Mouse (Mus musculus): ENCODE measurements around the gene Cdk7. TPM values are rescaled to one million over a fixed set of nuclear protein-coding genes. Genes with fewer than 3 reads are reported as not detected.

Gene Cdk7
- polyA plus RNA-seq, 1 experiment from 2014 or later, result 89.0 TPM

- peaks cover 42% of the 10 kb centered on the region for H3K36me3 ChIP-seq
- H3K4me3 ChIP-seq (replicated peaks), result no peak overlapping the region
- H3K4me2 ChIP-seq (replicated peaks), result no peak overlapping the region
- WGBS, result 74% methylated on average over 7 of the region's 7 CpGs
- no peak for ATAC-seq (ENCODE audit: insufficient number of reproducible peaks, low FRiP score, low TSS enrichment, low read depth)
- no peaks in the 10 kb centered on the region for H3K9me3 ChIP-seq (replicated peaks)
- H3K9ac ChIP-seq, result no peak overlapping the region
- no peak overlapping the region for H3K27ac ChIP-seq (replicated peaks)
- no peaks in the 10 kb centered on the region for H3K27me3 ChIP-seq
- peaks cover 23% of the 10 kb centered on the region for H3K4me1 ChIP-seq
These were observed 6.5 kb downstream of the Cdk7 start for GRCm38 (mm10) chr13:100724051-100724754.

GRCm38 (mm10) chr13:100721656-100722055, 9.1 kb downstream of the Cdk7 start:
- peak; percentile 34; the same call in 1 of the 2 replicates for ATAC-seq (ENCODE audit: insufficient number of reproducible peaks, low FRiP score, low TSS enrichment, low read depth)
- WGBS, result 86% methylated on average over 5 of the region's 5 CpGs
- Histone ChIP-seq H3K27ac (replicated peaks) (no peak overlapping the region), H3K9me3 (replicated peaks) (no peaks in the 10 kb centered on the region), H3K9ac (no peak overlapping the region), H3K36me3 (peaks cover 46% of the 10 kb centered on the region), H3K4me2 (replicated peaks) (no peak overlapping the region), H3K27me3 (no peaks in the 10 kb centered on the region), H3K4me3 (replicated peaks) (no peak overlapping the region), H3K4me1 (peaks cover 8% of the 10 kb centered on the region)

DNA sequence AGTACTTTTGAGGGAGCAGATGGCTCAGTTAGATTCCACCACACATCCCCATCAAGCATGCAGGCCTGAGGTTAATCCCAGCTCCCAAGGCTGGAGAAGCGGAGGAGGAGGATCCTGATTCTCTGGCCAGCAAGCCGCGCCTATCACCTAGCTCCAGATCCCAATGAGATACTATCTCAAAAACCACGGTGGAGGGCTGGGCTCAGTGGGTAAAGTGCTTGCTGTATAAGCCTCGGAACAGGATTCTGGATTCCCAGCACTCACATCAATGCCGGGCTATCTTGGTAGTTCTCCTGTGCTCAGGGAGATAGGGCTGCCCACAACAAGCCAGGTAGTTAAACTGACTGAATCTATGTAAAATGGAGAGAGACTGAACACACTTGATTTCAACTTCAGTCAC, 15.3 kb downstream of the Cdk7 start:
- no peaks in the 10 kb centered on the region for H3K4me1 ChIP-seq
- 88% methylated on average over 6 of the region's 6 CpGs for WGBS
- no peaks in the 10 kb centered on the region for H3K9me3 ChIP-seq (replicated peaks)
- no peak overlapping the region for H3K4me3 ChIP-seq (replicated peaks)
- peaks cover 70% of the 10 kb centered on the region for H3K36me3 ChIP-seq
- no peak overlapping the region for H3K9ac ChIP-seq
- no peak overlapping the region for H3K27ac ChIP-seq (replicated peaks)
- no peaks in the 10 kb centered on the region for H3K27me3 ChIP-seq
- H3K4me2 ChIP-seq (replicated peaks), result no peak overlapping the region
- ATAC-seq (ENCODE audit: insufficient number of reproducible peaks, low FRiP score, low TSS enrichment, low read depth), result no peak

GRCm38 (mm10) chr13:100706206-100706605, 24.5 kb downstream of the Cdk7 start:
- no peaks in the 10 kb centered on the region for H3K27me3 ChIP-seq
- no peak for ATAC-seq (ENCODE audit: insufficient number of reproducible peaks, low FRiP score, low TSS enrichment, low read depth)
- H3K27ac ChIP-seq (replicated peaks), result no peak overlapping the region
- H3K9ac ChIP-seq, result no peak overlapping the region
- no peaks in the 10 kb centered on the region for H3K4me1 ChIP-seq
- WGBS, result 94% methylated on average over 7 of the region's 7 CpGs
- H3K9me3 ChIP-seq (replicated peaks), result no peaks in the 10 kb centered on the region
- no peak overlapping the region for H3K4me3 ChIP-seq (replicated peaks)
- H3K36me3 ChIP-seq, result peaks cover 81% of the 10 kb centered on the region
- H3K4me2 ChIP-seq (replicated peaks), result no peak overlapping the region

DNA sequence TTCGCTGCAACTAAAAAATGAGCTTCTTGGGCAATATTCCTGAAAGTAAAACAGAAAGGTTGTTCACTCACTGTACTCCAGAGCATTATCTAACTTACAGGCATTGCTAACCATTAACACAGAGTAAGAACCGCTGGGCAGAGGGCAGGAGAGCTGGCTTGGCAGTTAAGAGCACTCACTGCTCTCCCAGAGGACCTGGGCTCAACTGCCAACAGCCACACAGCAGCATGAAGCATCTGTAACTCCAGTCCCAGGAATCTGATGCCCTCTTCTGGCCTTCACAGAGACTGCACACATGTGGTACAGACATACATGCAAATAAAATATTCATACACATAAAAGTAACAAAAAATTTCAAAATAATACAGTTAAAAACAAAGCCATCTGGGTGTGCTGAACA, 27.3 kb downstream of the Cdk7 start:
- Histone ChIP-seq H3K9ac (no peak overlapping the region), H3K9me3 (replicated peaks) (no peaks in the 10 kb centered on the region), H3K4me1 (no peaks in the 10 kb centered on the region), H3K27ac (replicated peaks) (no peak overlapping the region), H3K36me3 (peaks cover 84% of the 10 kb centered on the region), H3K27me3 (no peaks in the 10 kb centered on the region), H3K4me2 (replicated peaks) (no peak overlapping the region), H3K4me3 (replicated peaks) (no peak overlapping the region)
- no peak for ATAC-seq (ENCODE audit: insufficient number of reproducible peaks, low FRiP score, low TSS enrichment, low read depth)
- WGBS, result 90% methylated on average over 2 of the region's 2 CpGs

GRCm38 (mm10) chr13:100698866-100699265, 31.9 kb downstream of the Cdk7 start:
- 96% methylated on average over 10 of the region's 10 CpGs for WGBS
- H3K36me3 ChIP-seq, result peaks cover 66% of the 10 kb centered on the region
- H3K9me3 ChIP-seq (replicated peaks), result no peaks in the 10 kb centered on the region
- no peaks in the 10 kb centered on the region for H3K4me1 ChIP-seq
- H3K9ac ChIP-seq, result no peak overlapping the region
- no peak overlapping the region for H3K4me2 ChIP-seq (replicated peaks)
- no peak for ATAC-seq (ENCODE audit: insufficient number of reproducible peaks, low FRiP score, low TSS enrichment, low read depth)
- no peaks in the 10 kb centered on the region for H3K27me3 ChIP-seq
- H3K27ac ChIP-seq (replicated peaks), result no peak overlapping the region
- H3K4me3 ChIP-seq (replicated peaks), result no peak overlapping the region

- Histone ChIP-seq H3K36me3 (peaks cover 53% of the 10 kb centered on the region), H3K27ac (replicated peaks) (no peak overlapping the region), H3K4me2 (replicated peaks) (no peak overlapping the region), H3K9ac (no peak overlapping the region), H3K27me3 (no peaks in the 10 kb centered on the region), H3K4me1 (no peaks in the 10 kb centered on the region), H3K4me3 (replicated peaks) (no peak overlapping the region), H3K9me3 (replicated peaks) (no peaks in the 10 kb centered on the region)
- 92% methylated on average over 3 of the region's 3 CpGs for WGBS
- no peak for ATAC-seq (ENCODE audit: insufficient number of reproducible peaks, low FRiP score, low TSS enrichment, low read depth)
These were observed 33.2 kb downstream of the Cdk7 start for GRCm38 (mm10) chr13:100697541-100697940.

- no peak overlapping the region for H3K4me2 ChIP-seq (replicated peaks)
- H3K36me3 ChIP-seq, result no peaks in the 10 kb centered on the region
- WGBS, result 64% methylated on average over 7 of the region's 7 CpGs
- H3K4me1 ChIP-seq, result no peaks in the 10 kb centered on the region
- H3K27me3 ChIP-seq, result no peaks in the 10 kb centered on the region
- no peak overlapping the region for H3K9ac ChIP-seq
- no peaks in the 10 kb centered on the region for H3K9me3 ChIP-seq (replicated peaks)
- no peak for ATAC-seq (ENCODE audit: insufficient number of reproducible peaks, low FRiP score, low TSS enrichment, low read depth)
- no peak overlapping the region for H3K27ac ChIP-seq (replicated peaks)
- H3K4me3 ChIP-seq (replicated peaks), result no peak overlapping the region
These were observed 43.2 kb downstream of the Cdk7 start for GRCm38 (mm10) chr13:100687513-100687912.

- no peak overlapping the region for H3K27ac ChIP-seq (replicated peaks)
- WGBS, result 72% methylated on average over 2 of the region's 2 CpGs
- no peaks in the 10 kb centered on the region for H3K9me3 ChIP-seq (replicated peaks)
- H3K4me1 ChIP-seq, result no peaks in the 10 kb centered on the region
- no peaks in the 10 kb centered on the region for H3K36me3 ChIP-seq
- H3K27me3 ChIP-seq, result no peaks in the 10 kb centered on the region
- H3K4me2 ChIP-seq (replicated peaks), result no peak overlapping the region
- no peak overlapping the region for H3K4me3 ChIP-seq (replicated peaks)
- H3K9ac ChIP-seq, result no peak overlapping the region
- no peak for ATAC-seq (ENCODE audit: insufficient number of reproducible peaks, low FRiP score, low TSS enrichment, low read depth)
These were observed 46.4 kb downstream of the Cdk7 start for GRCm38 (mm10) chr13:100684355-100684754.

- H3K9me3 ChIP-seq (replicated peaks), result no peaks in the 10 kb centered on the region
- H3K9ac ChIP-seq, result no peak overlapping the region
- no peaks in the 10 kb centered on the region for H3K27me3 ChIP-seq
- H3K27ac ChIP-seq (replicated peaks), result no peak overlapping the region
- no peak overlapping the region for H3K4me3 ChIP-seq (replicated peaks)
- H3K4me1 ChIP-seq, result no peaks in the 10 kb centered on the region
- no peak for ATAC-seq (ENCODE audit: insufficient number of reproducible peaks, low FRiP score, low TSS enrichment, low read depth)
- no peaks in the 10 kb centered on the region for H3K36me3 ChIP-seq
- no peak overlapping the region for H3K4me2 ChIP-seq (replicated peaks)
- WGBS, result 72% methylated on average over 2 of the region's 2 CpGs
These were observed 47.9 kb downstream of the Cdk7 start for GRCm38 (mm10) chr13:100682837-100683236.

DNA sequence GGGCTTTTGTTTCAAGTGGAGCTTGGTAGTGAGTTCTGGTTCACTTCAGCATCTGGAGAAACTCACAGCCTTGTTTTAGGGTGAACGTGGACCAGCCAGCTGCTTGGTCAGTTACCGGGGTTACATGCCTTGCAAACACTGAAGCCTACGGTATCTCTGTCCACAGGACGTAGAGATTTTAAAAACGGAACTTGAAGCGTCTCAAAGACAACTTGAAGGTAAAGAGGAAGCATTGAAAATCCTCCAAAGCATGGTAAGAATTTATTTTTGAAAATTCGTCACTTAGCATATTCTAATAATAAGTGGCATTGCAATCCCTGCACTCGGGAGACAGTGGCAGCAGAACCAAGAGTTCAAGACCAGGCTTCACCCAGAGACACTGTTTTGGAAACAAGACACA, 49.1 kb downstream of the Cdk7 start:
- no peaks in the 10 kb centered on the region for H3K9me3 ChIP-seq (replicated peaks)
- no peaks in the 10 kb centered on the region for H3K4me1 ChIP-seq
- no peak for ATAC-seq (ENCODE audit: insufficient number of reproducible peaks, low FRiP score, low TSS enrichment, low read depth)
- H3K27ac ChIP-seq (replicated peaks), result no peak overlapping the region
- no peak overlapping the region for H3K4me2 ChIP-seq (replicated peaks)
- no peaks in the 10 kb centered on the region for H3K27me3 ChIP-seq
- 85% methylated on average over 8 of the region's 8 CpGs for WGBS
- no peak overlapping the region for H3K4me3 ChIP-seq (replicated peaks)
- no peak overlapping the region for H3K9ac ChIP-seq
- no peaks in the 10 kb centered on the region for H3K36me3 ChIP-seq

DNA sequence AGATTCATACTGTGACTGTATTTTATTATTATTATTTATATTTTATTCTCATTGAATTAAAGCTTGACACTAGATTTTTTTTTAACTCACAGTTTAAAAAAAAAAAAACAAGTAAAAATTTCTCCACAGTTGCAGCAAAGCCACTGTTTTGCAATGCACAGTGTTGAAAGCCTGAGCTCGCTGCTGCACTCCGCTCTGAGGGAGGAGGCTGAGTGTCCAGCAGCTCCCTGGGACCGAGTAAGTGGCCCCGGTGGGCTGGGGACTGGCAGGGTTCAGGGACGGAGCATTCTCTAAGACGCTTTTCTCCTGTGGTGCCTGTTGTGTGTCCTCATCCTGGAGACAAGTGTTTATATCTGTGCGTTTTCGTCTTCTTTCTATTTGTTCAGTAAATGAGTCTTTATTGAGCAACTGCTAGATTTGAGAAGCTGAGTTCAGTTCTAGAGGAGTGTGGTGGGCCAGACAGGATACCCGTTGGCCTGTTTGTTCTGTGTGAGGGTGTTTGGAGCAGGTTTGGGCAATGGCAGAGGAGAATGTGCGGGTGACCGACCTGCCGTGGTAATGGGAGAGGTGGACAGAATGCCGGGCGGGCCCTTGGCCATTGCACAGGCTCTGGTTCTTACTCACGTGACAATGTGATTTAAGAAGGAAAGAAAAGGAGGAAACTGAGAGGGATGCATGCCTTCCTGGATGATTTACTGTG, 54.7 kb downstream of the Cdk7 start:
- Histone ChIP-seq H3K9ac (no peak overlapping the region), H3K27ac (replicated peaks) (no peak overlapping the region), H3K4me3 (replicated peaks) (no peak overlapping the region), H3K4me2 (replicated peaks) (no peak overlapping the region), H3K36me3 (no peaks in the 10 kb centered on the region), H3K4me1 (no peaks in the 10 kb centered on the region), H3K27me3 (no peaks in the 10 kb centered on the region), H3K9me3 (replicated peaks) (no peaks in the 10 kb centered on the region)
- ATAC-seq (ENCODE audit: insufficient number of reproducible peaks, low FRiP score, low TSS enrichment, low read depth), result no peak
- 83% methylated on average over 15 of the region's 15 CpGs for WGBS

All from embryonic facial prominence, embryonic 15.5 days (tissue).